Comparison of ENCODE assay signal across 18 mouse cellular contexts in the genomic region with DNA sequence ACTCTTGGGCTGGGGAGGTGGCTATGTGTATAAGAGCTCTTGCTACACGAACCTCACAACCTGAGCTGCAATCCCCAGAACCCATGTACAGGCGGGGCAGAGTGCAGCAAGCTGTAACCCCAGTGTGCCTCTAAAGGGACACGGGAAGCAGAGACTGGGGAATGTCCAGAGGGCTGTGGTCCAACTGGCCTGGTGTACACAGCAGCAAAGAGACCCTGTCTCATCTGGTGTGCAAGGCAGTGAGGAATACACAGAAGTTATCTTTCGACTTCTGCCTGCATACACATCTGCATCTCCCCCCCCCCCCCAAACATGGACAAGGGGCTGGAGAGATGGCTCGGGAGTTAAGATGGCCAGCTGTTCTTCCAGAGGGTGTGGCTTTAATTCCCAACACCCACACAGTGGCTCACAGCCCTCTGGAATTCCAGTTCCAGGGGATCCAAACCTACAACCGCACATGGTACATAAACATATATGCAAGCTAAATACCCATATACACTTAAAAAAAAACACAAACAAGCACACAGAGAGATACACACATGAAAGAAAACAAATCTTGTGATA.
A peak's percentile ranks its signal among the peaks of the same experiment; 100 is the strongest.
DNase-seq lines count a peak whose midpoint lies in the region; ATAC-seq and TF ChIP-seq lines count a peak whose summit lies in the region.
"Had no signal": no experiment of that assay in that cellular context is flagged by ENCODE, and none has a peak within 500 bp of the region (broad histone marks: within the 10 kb centered on the region; RNA-seq: fewer than 3 reads in every experiment).

No protein-coding gene starts in this region.

- no peaks in the 10 kb centered on the region for H3K27me3 ChIP-seq in heart, embryonic 16.5 days (ENCODE audit: control insufficient read depth, insufficient read depth, low read length)
- no peaks in the 10 kb centered on the region for H3K27me3 ChIP-seq in heart, embryonic 11.5 days (ENCODE audit: control insufficient read depth, insufficient read depth, low read length)
- H3K27me3 ChIP-seq in lung, embryonic 16.5 days (ENCODE audit: control insufficient read depth, insufficient read depth, low read depth, low read length) = no peaks in the 10 kb centered on the region
- H3K27me3 ChIP-seq in myocyte (ENCODE audit: control insufficient read depth, insufficient read depth, insufficient read length) = no peaks in the 10 kb centered on the region
- H3K27me3 ChIP-seq in hindbrain, postnatal 0 days (ENCODE audit: insufficient read depth, low read length) = no peaks in the 10 kb centered on the region
- H3K27me3 ChIP-seq: CH12.LX; embryonic facial prominence, embryonic 13.5 days; forebrain, embryonic 13.5 days; limb, embryonic 13.5 days; neural tube, embryonic 13.5 days had no signal

- no peaks in the 10 kb centered on the region for H3K79me2 ChIP-seq in myocyte (ENCODE audit: control insufficient read depth, insufficient read depth)

- WGBS in heart, embryonic 16.5 days = 68% methylated on average over 6 of the region's 6 CpGs
- WGBS in heart, embryonic 11.5 days (ENCODE audit: insufficient replicate concordance) = 67% methylated on average over 6 of the region's 6 CpGs
- 48% methylated on average over 6 of the region's 6 CpGs for WGBS in lung, embryonic 16.5 days
- 60% methylated on average over 6 of the region's 6 CpGs for WGBS in lung, adult 2 months
- 67% methylated on average over 6 of the region's 6 CpGs for WGBS in hindbrain, postnatal 0 days

- H3K4me2 ChIP-seq in heart, embryonic 16.5 days (ENCODE audit: low read depth, low read length) = no peak overlapping the region
- H3K4me2 ChIP-seq in heart, embryonic 11.5 days = no peak overlapping the region
- H3K4me2 ChIP-seq in lung, embryonic 16.5 days (ENCODE audit: low read depth, low read length) = no peak overlapping the region
- peak overlapping the region; percentile 86 for H3K4me2 ChIP-seq in myocyte (ENCODE audit: low read depth)
- H3K4me2 ChIP-seq in hindbrain, postnatal 0 days (ENCODE audit: low read depth, low read length) = no peak overlapping the region
- H3K4me2 ChIP-seq: embryonic facial prominence, embryonic 13.5 days; forebrain, embryonic 13.5 days; hindbrain, embryonic 14.5 days; neural tube, embryonic 13.5 days had no signal

- ATAC-seq in heart, embryonic 16.5 days (replicated peaks; ENCODE audit: extremely low read depth, insufficient read depth, low FRiP score) = no peak
- no peak for ATAC-seq in heart, embryonic 11.5 days (replicated peaks; ENCODE audit: insufficient number of reproducible peaks, low FRiP score, low TSS enrichment)
- peak; percentile 17; the same call in 1 of the 2 replicates for ATAC-seq in lung, embryonic 16.5 days (ENCODE audit: low read depth)
- ATAC-seq in hindbrain, postnatal 0 days = no peak
- ATAC-seq: activated CD4-positive, CD25-positive, alpha-beta regulatory T cell, adult 4 months had no signal

- H3K36me3 ChIP-seq in heart, embryonic 16.5 days (ENCODE audit: control insufficient read depth, insufficient read depth) = no peaks in the 10 kb centered on the region
- H3K36me3 ChIP-seq in heart, embryonic 11.5 days (ENCODE audit: control insufficient read depth, insufficient read depth, low read length) = no peaks in the 10 kb centered on the region
- no peaks in the 10 kb centered on the region for H3K36me3 ChIP-seq in lung, embryonic 16.5 days (ENCODE audit: control insufficient read depth, insufficient read depth, low read length)
- H3K36me3 ChIP-seq in myocyte (ENCODE audit: control insufficient read depth, insufficient read depth) = no peaks in the 10 kb centered on the region
- H3K36me3 ChIP-seq in hindbrain, postnatal 0 days (ENCODE audit: insufficient read depth, low read length) = no peaks in the 10 kb centered on the region
- H3K36me3 ChIP-seq: embryonic facial prominence, embryonic 13.5 days; limb, embryonic 13.5 days; neural tube, embryonic 13.5 days had no signal

- no peak overlapping the region for H3K4me3 ChIP-seq in heart, embryonic 16.5 days (ENCODE audit: low read length)
- H3K4me3 ChIP-seq in heart, embryonic 11.5 days (ENCODE audit: low read depth, low read length) = no peak overlapping the region
- H3K4me3 ChIP-seq in lung, embryonic 16.5 days (ENCODE audit: low read length) = no peak overlapping the region
- H3K4me3 ChIP-seq in lung, adult 2 months (replicated peaks; ENCODE audit: extremely low read depth, low read depth, low read length) = no peak overlapping the region
- H3K4me3 ChIP-seq in myocyte = no peak overlapping the region
- H3K4me3 ChIP-seq in hindbrain, postnatal 0 days (ENCODE audit: low read length) = no peak overlapping the region
- H3K4me3 ChIP-seq: embryonic facial prominence, embryonic 13.5 days; forebrain, embryonic 13.5 days; limb, embryonic 13.5 days; neural tube, embryonic 13.5 days had no signal

- DNase-seq in lung, adult 2 months = no peak
- DNase-seq in heart, postnatal 4 days = peak; percentile 37
- no peak for DNase-seq in hindbrain, postnatal 0 days (ENCODE audit: low spot score)
- no peak for DNase-seq in left cerebral cortex, postnatal 36 days (ENCODE audit: low spot score in 2 of 2)
- DNase-seq: kidney, postnatal 36 days; retina, postnatal 1 day had no signal

- no peak for TF ChIP-seq POLR2A in lung, adult 2 months (IDR thresholded peaks at IDR 0.05; ENCODE audit: borderline replicate concordance, extremely low read depth, low read depth, low read length)
- TF ChIP-seq POLR2A in myocyte (IDR thresholded peaks at IDR 0.05; ENCODE audit: insufficient read length, low read depth) = no peak

- H3K4me1 ChIP-seq in heart, embryonic 16.5 days (ENCODE audit: control insufficient read depth, insufficient read depth, low read length) = peaks cover 37% of the 10 kb centered on the region
- 0 out of 2 replicates have a peak, but pooled peaks cover 7% of the 10 kb centered on the region for H3K4me1 ChIP-seq in heart, embryonic 11.5 days (ENCODE audit: control insufficient read depth, insufficient read depth, low read length)
- H3K4me1 ChIP-seq in lung, embryonic 16.5 days (replicated peaks; ENCODE audit: control insufficient read depth, insufficient read depth, low read length) = peaks cover 38% of the 10 kb centered on the region
- H3K4me1 ChIP-seq in lung, adult 2 months (ENCODE audit: control insufficient read depth, insufficient read depth, low read length) = peaks cover 30% of the 10 kb centered on the region
- H3K4me1 ChIP-seq in hindbrain, postnatal 0 days (ENCODE audit: insufficient read depth, low read length) = peaks cover 5% of the 10 kb centered on the region

- H3K9me3 ChIP-seq in heart, embryonic 16.5 days (replicated peaks; ENCODE audit: control insufficient read depth, low read length) = no peaks in the 10 kb centered on the region
- H3K9me3 ChIP-seq in heart, embryonic 11.5 days (replicated peaks; ENCODE audit: control insufficient read depth, low read length) = no peaks in the 10 kb centered on the region
- H3K9me3 ChIP-seq in lung, embryonic 16.5 days (ENCODE audit: control insufficient read depth, low read length) = no peaks in the 10 kb centered on the region
- no peaks in the 10 kb centered on the region for H3K9me3 ChIP-seq in hindbrain, postnatal 0 days (ENCODE audit: low read length)
- H3K9me3 ChIP-seq: embryonic facial prominence, embryonic 13.5 days; forebrain, embryonic 13.5 days; limb, embryonic 13.5 days; neural tube, embryonic 13.5 days had no signal

- H3ac ChIP-seq in myocyte (ENCODE audit: control insufficient read depth, insufficient read length) = no peak overlapping the region

- H3K9ac ChIP-seq in heart, embryonic 16.5 days (ENCODE audit: low read length) = no peak overlapping the region
- H3K9ac ChIP-seq in heart, embryonic 11.5 days (ENCODE audit: low read depth, low read length) = no peak overlapping the region
- peak overlapping the region; percentile 5; the same call in 1 of the 2 replicates for H3K9ac ChIP-seq in lung, embryonic 16.5 days (ENCODE audit: low read length)
- no peak overlapping the region for H3K9ac ChIP-seq in hindbrain, postnatal 0 days (replicated peaks; ENCODE audit: low read length)
- H3K9ac ChIP-seq: embryonic facial prominence, embryonic 13.5 days; forebrain, embryonic 13.5 days; hindbrain, embryonic 14.5 days; limb, embryonic 13.5 days; neural tube, embryonic 13.5 days had no signal

- intact Hi-C loops in left cerebral cortex, postnatal 36 days (cut with DNase I) = no loop called here

- TF ChIP-seq CTCF in lung, adult 2 months (IDR thresholded peaks at IDR 0.05; ENCODE audit: insufficient read depth, low read length) = no peak
- no peak for TF ChIP-seq CTCF in hindbrain, postnatal 0 days (IDR thresholded peaks at IDR 0.05; ENCODE audit: low read depth)

- peak overlapping the region; percentile 55 for H3K27ac ChIP-seq in heart, embryonic 16.5 days (ENCODE audit: low read length)
- no peak overlapping the region for H3K27ac ChIP-seq in heart, embryonic 11.5 days (ENCODE audit: low read depth, low read length)
- H3K27ac ChIP-seq in lung, embryonic 16.5 days (ENCODE audit: low read length) = peak overlapping the region; percentile 86
- no peak overlapping the region for H3K27ac ChIP-seq in hindbrain, postnatal 0 days
- H3K27ac ChIP-seq: forebrain, embryonic 13.5 days; hindbrain, embryonic 14.5 days; macrophage; neural tube, embryonic 13.5 days had no signal

TF ChIP-seq in myocyte, 11 proteins besides CTCF, POLR2A, EP300 and RAD21:
- no peak for TF ChIP-seq POLR2AphosphoS2 (IDR thresholded peaks at IDR 0.05; ENCODE audit: insufficient read length, low read depth)
- TF ChIP-seq MYOD1 (IDR thresholded peaks at IDR 0.05; ENCODE audit: control insufficient read depth in 1 of 3, insufficient read length in 2 of 3, low read depth in 2 of 3) = peak in 2 of 3 experiments; percentile 75
- TF ChIP-seq SRF (IDR thresholded peaks at IDR 0.05; ENCODE audit: control insufficient read depth, insufficient read length, low read depth) = peak; percentile 39
- TF ChIP-seq MYOG (IDR thresholded peaks at IDR 0.05; ENCODE audit: control insufficient read depth in 1 of 3, insufficient read depth in 1 of 3, insufficient read length in 2 of 3, low read depth in 2 of 3) = peak in 1 of 3 experiments; percentile 25
- no peak for TF ChIP-seq REST (IDR thresholded peaks at IDR 0.05; ENCODE audit: insufficient read depth, insufficient read length)

Comparison
In these comparisons a context has a peak if more than half of its experiments do, and no peak if none do; other contexts are left out.
1. H3K27ac ChIP-seq: peak in heart, embryonic 16.5 days (single experiment) and lung, embryonic 16.5 days (single experiment); none in heart, embryonic 11.5 days (single experiment) and hindbrain, postnatal 0 days (single experiment).